Mouse (Mus musculus): ENCODE results near the gene Gm7271. TPM values are rescaled to one million over a fixed set of nuclear protein-coding genes. Genes with fewer than 3 reads are reported as not detected.

Gene Gm7271
- polyA plus RNA-seq, 3 experiments from 2014 or later, result not detected

Other genes with a start within 250 kb of the Gm7271 start
- 10 to 100 TPM; 14.9 to 19.4 (median 18.8) TPM for gene Clock, start 179.2 kb upstream of the Gm7271 start, polyA plus RNA-seq (2017; shearing (Covaris generic))
- gene Pdcl2, start 152.9 kb upstream of the Gm7271 start, polyA plus RNA-seq (2017; shearing (Covaris generic)), result not detected
- gene Nmu, start 120.3 kb upstream of the Gm7271 start, polyA plus RNA-seq (2017; shearing (Covaris generic)), result not detected
- 10 to 100 TPM; 38.6 to 77.1 (median 52.5) TPM for gene Exoc1, start 45.3 kb downstream of the Gm7271 start, polyA plus RNA-seq (2017; shearing (Covaris generic))
- 1 to 10 TPM; 5.3 to 7.1 (median 6.7) TPM for gene Cep135, start 104.7 kb downstream of the Gm7271 start, polyA plus RNA-seq (2017; shearing (Covaris generic))
- 1 to 10 TPM in 1 of 3 experiments, under 1 TPM in 2; 0.34 to 1.8 (median 0.58) TPM for gene C530008M17Rik, start 172.5 kb downstream of the Gm7271 start, polyA plus RNA-seq (2017; shearing (Covaris generic))

Measured in inflammation-experienced regulatory T-cells, adult 6 months (primary cell).